Mouse (Mus musculus): ENCODE results near the gene Cdx2.

GRCm38 (mm10) chr5:147263945-147264344 is 43.1 kb downstream of the Cdx2 start:
- no peak for TF ChIP-seq POLR2A (IDR thresholded peaks at IDR 0.05; ENCODE audit: low read depth, low read length)
- no peak for TF ChIP-seq CTCF (IDR thresholded peaks at IDR 0.05; ENCODE audit: extremely low read depth, insufficient read length, insufficient replicate concordance, low read depth, low read length)

All from small intestine, adult 2 months (tissue).